Mouse (Mus musculus) liver, embryonic 15.5 days (tissue): ENCODE measurements at regions not wholly inside any gene's neighbourhood (a gene's known extent, or its start where the extent isn't known, plus 50 kb on each side); places are given as distances from the start of the nearest gene placed in this dataset.

ENCODE experiments used
- ATAC-seq: fragments of 200-750 bp; cut with Nextera tagmentation; 2 replicates; pipeline ENCODE4 v1.8.0; 2017; ENCODE audit warnings: moderate number of reproducible peaks, mild to moderate bottlenecking, moderate library complexity; ENCODE audit not compliant: insufficient read depth
- H3K27ac ChIP-seq: fragments of 300-500 bp; sonication (generic); replicated peaks from 2 replicates; pipeline ENCODE4 v1.5.1; 2015; ENCODE audit warnings: mild to moderate bottlenecking, inconsistent platforms
- H3K27me3 ChIP-seq: fragments of 300-500 bp; sonication (generic); 2 replicates; pipeline ENCODE4 v1.6.1; 2015; ENCODE audit warnings: mild to moderate bottlenecking, inconsistent platforms
- H3K36me3 ChIP-seq: fragments of 300-500 bp; sonication (generic); replicated peaks from 2 replicates; pipeline ENCODE4 v1.6.1; 2015; ENCODE audit warnings: moderate library complexity, mild to moderate bottlenecking, inconsistent platforms
- H3K4me1 ChIP-seq: fragments of 300-500 bp; sonication (generic); replicated peaks from 2 replicates; pipeline ENCODE4 v1.6.1; 2015; ENCODE audit warnings: inconsistent platforms
- H3K4me2 ChIP-seq: fragments of 300-500 bp; sonication (generic); 2 replicates; pipeline ENCODE4 v1.6.1; 2015; ENCODE audit warnings: moderate library complexity, mild to moderate bottlenecking, inconsistent platforms
- H3K4me3 ChIP-seq: fragments of 300-500 bp; sonication (generic); replicated peaks from 2 replicates; pipeline ENCODE4 v1.5.1; 2015; ENCODE audit warnings: mild to moderate bottlenecking, inconsistent platforms
- H3K9ac ChIP-seq: fragments of 300-500 bp; sonication (generic); 2 replicates; pipeline ENCODE4 v1.6.1; 2015; ENCODE audit warnings: moderate library complexity, mild to moderate bottlenecking, inconsistent platforms
- H3K9me3 ChIP-seq: fragments of 300-500 bp; sonication (generic); replicated peaks from 2 replicates; pipeline ENCODE4 v1.6.1; 2016; ENCODE audit warnings: inconsistent platforms
- WGBS: fragments of 180-500 bp; shearing (Covaris S2); methylation state at CpG from one replicate; pipeline ENCODE4 v1.1.7; 2015; ENCODE audit warnings: mixed read lengths; ENCODE audit not compliant: insufficient replicate concordance; 5-methylcytosine and 5-hydroxymethylcytosine counted together

- no peak for ATAC-seq
- H3K27me3 ChIP-seq, result no peaks in the 10 kb centered on the region
- WGBS, result 80% methylated on average over 2 of the region's 2 CpGs
- no peaks in the 10 kb centered on the region for H3K4me1 ChIP-seq
- H3K27ac ChIP-seq, result no peak overlapping the region
- H3K4me3 ChIP-seq, result no peak overlapping the region
- no peak overlapping the region for H3K9ac ChIP-seq
- no peak overlapping the region for H3K4me2 ChIP-seq
- H3K9me3 ChIP-seq, result no peaks in the 10 kb centered on the region
- H3K36me3 ChIP-seq, result no peaks in the 10 kb centered on the region
These were observed 1491.2 kb upstream of the Cited2 start for GRCm38 (mm10) chr10:16231821-16232220.

GRCm38 (mm10) chr10:16233612-16234106, 1489.4 kb upstream of the Cited2 start:
- Histone ChIP-seq H3K27ac (no peak overlapping the region), H3K4me1 (no peaks in the 10 kb centered on the region), H3K9ac (no peak overlapping the region), H3K27me3 (no peaks in the 10 kb centered on the region), H3K36me3 (no peaks in the 10 kb centered on the region), H3K4me2 (no peak overlapping the region), H3K9me3 (no peaks in the 10 kb centered on the region), H3K4me3 (no peak overlapping the region)
- 60% methylated on average over 4 of the region's 4 CpGs for WGBS
- no peak for ATAC-seq

- H3K4me2 ChIP-seq, result no peak overlapping the region
- no peaks in the 10 kb centered on the region for H3K36me3 ChIP-seq
- no peak overlapping the region for H3K4me3 ChIP-seq
- no peaks in the 10 kb centered on the region for H3K4me1 ChIP-seq
- no peak overlapping the region for H3K27ac ChIP-seq
- no peak overlapping the region for H3K9ac ChIP-seq
- no peak for ATAC-seq
- H3K27me3 ChIP-seq, result no peaks in the 10 kb centered on the region
- no peaks in the 10 kb centered on the region for H3K9me3 ChIP-seq
These were observed 1466.7 kb upstream of the Cited2 start for GRCm38 (mm10) chr10:16256329-16256728.

GRCm38 (mm10) chr10:16272786-16273185, 1450.2 kb upstream of the Cited2 start:
- ATAC-seq, result no peak
- H3K27me3 ChIP-seq, result no peaks in the 10 kb centered on the region
- H3K4me2 ChIP-seq, result no peak overlapping the region
- H3K9ac ChIP-seq, result no peak overlapping the region
- no peaks in the 10 kb centered on the region for H3K4me1 ChIP-seq
- WGBS, result 65% methylated on average over 5 of the region's 5 CpGs
- H3K27ac ChIP-seq, result no peak overlapping the region
- no peaks in the 10 kb centered on the region for H3K36me3 ChIP-seq
- H3K4me3 ChIP-seq, result no peak overlapping the region
- H3K9me3 ChIP-seq, result no peaks in the 10 kb centered on the region

GRCm38 (mm10) chr10:16317026-16317425, 1406.0 kb upstream of the Cited2 start:
- Histone ChIP-seq H3K4me1 (no peaks in the 10 kb centered on the region), H3K36me3 (no peaks in the 10 kb centered on the region), H3K4me2 (no peak overlapping the region), H3K4me3 (no peak overlapping the region), H3K27ac (no peak overlapping the region), H3K27me3 (no peaks in the 10 kb centered on the region), H3K9ac (no peak overlapping the region), H3K9me3 (no peaks in the 10 kb centered on the region)
- ATAC-seq, result no peak
- WGBS, result 61% methylated on average over 10 of the region's 10 CpGs

- no peak overlapping the region for H3K9ac ChIP-seq
- H3K9me3 ChIP-seq, result no peaks in the 10 kb centered on the region
- H3K4me2 ChIP-seq, result no peak overlapping the region
- 60% methylated on average over 1 of the region's 1 CpGs for WGBS
- H3K36me3 ChIP-seq, result no peaks in the 10 kb centered on the region
- H3K4me3 ChIP-seq, result no peak overlapping the region
- H3K4me1 ChIP-seq, result no peaks in the 10 kb centered on the region
- no peak overlapping the region for H3K27ac ChIP-seq
- ATAC-seq, result no peak
- no peaks in the 10 kb centered on the region for H3K27me3 ChIP-seq
These were observed 1385.5 kb upstream of the Cited2 start for GRCm38 (mm10) chr10:16337546-16337945.

- no peak for ATAC-seq
- H3K36me3 ChIP-seq, result no peaks in the 10 kb centered on the region
- H3K27me3 ChIP-seq, result no peaks in the 10 kb centered on the region
- no peaks in the 10 kb centered on the region for H3K4me1 ChIP-seq
- H3K27ac ChIP-seq, result no peak overlapping the region
- H3K4me2 ChIP-seq, result no peak overlapping the region
- H3K4me3 ChIP-seq, result no peak overlapping the region
- no peak overlapping the region for H3K9ac ChIP-seq
- H3K9me3 ChIP-seq, result no peaks in the 10 kb centered on the region
These were observed 1381.5 kb upstream of the Cited2 start for GRCm38 (mm10) chr10:16341496-16341895.

- WGBS, result 37% methylated on average over 3 of the region's 3 CpGs
- no peaks in the 10 kb centered on the region for H3K9me3 ChIP-seq
- no peaks in the 10 kb centered on the region for H3K27me3 ChIP-seq
- ATAC-seq, result peak; percentile 22; the same call in 1 of the 2 replicates
- no peaks in the 10 kb centered on the region for H3K36me3 ChIP-seq
- H3K9ac ChIP-seq, result no peak overlapping the region
- H3K4me1 ChIP-seq, result no peaks in the 10 kb centered on the region
- H3K4me3 ChIP-seq, result no peak overlapping the region
- H3K27ac ChIP-seq, result no peak overlapping the region
- no peak overlapping the region for H3K4me2 ChIP-seq
These were observed 1359.0 kb upstream of the Cited2 start for GRCm38 (mm10) chr10:16364001-16364400.
